Mouse (Mus musculus) brain, embryonic 18.5 days (tissue): ENCODE results near the gene Gm20388.

Experiments
- DNase-seq: peaks from one replicate; pipeline ENCODE4 v3.0.0-alpha.2; 2012; ENCODE audit warnings: low read depth, low spot score

The Gm20388 gene

DNA sequence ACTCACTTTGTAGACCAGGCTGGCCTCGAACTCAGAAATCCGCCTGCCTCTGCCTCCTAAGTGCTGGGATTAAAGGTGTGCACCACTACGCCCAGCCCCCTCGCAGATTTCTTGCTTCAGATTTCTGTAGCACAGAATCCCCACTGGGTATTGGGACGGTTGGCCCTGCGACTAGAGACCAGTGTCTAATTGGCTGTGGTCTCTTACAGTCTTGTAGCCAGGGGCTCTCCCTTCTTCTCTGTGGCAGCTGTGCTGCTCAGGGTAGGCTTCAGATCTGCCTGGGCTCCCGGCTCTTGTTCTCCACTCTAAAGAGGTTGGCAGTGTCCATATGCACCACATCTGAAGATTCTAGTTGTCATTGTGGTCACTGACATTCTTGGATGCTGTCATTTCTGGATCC, 4349.3 kb downstream of the Gm20388 start:
- DNase-seq, result no peak

DNA sequence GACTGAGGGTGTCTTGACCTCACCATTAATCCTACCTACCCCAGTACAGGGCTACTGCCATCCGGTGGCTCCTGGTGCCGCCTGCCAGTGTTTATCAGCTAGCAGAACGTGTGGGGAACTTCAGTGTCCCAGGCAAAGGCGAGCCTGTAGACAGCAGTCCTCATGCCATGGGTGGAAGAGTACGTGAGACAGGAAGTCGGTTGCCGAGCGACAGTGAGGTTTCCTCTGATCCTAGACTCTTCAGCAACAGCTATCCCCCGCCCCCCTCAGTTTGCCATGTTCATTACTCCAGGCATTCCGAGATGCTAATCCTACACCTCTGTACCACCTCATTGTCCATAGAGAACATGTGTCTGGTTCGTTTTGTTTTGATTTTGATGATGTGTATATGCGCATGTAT, 4349.7 kb downstream of the Gm20388 start:
- no peak for DNase-seq

DNA sequence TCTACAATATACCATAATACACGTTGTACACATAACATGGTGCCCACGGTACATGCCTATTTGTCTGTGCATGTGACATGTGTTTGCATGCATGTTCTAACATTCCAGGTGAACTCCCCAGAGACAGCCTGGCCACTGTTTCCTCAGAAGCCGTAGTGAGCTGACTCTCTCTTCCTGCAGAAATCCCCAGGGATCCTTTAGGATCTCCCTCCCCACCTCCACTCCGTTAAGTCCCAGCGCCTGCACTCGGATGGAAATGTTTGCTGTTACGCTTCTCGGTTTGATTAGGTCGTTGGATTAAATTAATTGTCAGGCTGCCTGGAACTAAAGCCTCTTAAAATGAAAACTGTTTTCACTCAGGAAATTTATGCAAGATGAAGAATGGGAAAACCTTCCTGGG, 4352.4 kb downstream of the Gm20388 start:
- DNase-seq, result no peak

DNA sequence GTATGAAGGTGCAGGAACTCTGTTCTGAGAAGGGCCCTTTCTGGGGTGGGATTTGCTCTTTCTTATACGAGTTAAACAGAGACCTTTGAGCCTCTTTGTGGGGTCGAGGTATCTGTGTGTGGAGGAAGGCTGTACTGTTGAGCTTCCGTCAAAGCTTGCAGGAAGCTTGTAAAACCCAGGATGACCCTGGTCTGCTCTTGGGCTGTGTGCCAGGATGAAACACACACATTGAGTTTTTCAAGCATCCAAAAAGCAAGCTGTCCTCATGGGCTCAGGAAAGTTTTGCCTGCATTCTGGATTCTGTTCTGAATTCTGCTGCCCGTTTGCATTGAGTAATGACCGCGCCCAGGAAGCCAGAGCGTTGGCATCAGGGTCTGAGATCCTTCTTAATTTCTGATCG, 4353.4 kb downstream of the Gm20388 start:
- no peak for DNase-seq

DNA sequence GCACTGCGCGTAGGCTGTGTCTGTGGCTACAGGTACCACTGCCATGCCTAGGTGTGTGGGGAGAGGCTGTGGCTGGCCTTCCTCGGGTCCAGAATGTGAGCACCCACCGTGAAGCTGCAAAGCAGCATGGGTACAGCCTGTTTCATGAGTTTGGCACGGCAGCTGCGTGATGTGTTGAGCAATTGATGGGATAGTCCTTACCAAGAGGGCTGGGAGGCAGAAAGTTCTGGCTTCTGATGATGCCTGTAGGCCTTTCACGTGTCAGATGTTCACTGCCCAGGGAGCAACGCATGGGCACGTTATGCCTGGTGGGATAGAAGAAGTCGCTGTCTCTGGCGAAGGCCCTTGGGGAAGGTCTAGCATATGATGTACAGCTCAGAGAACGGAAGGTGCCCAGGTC, 4354.0 kb downstream of the Gm20388 start:
- no peak for DNase-seq

DNA sequence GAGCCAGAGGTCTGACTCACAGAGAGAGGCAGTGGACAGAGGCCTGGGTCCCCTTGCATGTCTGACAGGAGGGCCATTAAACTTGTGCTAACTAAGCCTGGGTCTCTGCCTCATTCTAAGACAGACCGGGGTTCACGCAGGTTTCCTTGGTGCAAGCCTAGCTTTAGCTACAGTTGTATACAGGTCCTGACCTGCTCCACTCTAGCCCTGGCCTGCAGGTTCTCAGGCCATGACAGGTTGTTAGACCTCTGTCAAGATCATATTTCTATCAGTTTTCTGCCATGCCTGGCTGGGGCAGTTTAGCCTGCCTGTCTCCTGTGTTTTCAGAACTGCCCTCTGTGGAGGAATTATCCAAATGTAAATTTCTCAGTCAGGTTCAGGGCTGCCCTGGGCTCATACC, 4354.5 kb downstream of the Gm20388 start:
- DNase-seq, result no peak

DNA sequence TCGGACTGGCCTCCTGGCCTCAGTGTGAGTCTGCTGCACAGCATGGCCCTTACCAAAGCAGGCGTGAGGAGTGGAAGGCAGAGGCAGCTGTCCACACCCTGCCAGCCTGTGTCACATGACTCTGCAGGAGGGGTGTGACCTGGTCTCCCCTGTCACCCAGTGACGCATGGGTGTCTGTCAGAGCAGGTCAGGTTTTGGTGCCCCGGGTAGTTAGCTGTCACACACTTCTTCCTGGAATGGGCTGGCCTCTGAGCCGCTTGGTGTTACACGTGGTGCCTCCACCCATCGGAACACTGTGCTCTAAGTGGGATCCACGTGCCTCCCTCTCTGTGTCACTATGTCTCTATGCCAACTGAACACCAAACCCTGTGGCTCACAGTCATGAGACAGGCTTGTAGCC, 4355.2 kb downstream of the Gm20388 start:
- DNase-seq, result no peak

DNA sequence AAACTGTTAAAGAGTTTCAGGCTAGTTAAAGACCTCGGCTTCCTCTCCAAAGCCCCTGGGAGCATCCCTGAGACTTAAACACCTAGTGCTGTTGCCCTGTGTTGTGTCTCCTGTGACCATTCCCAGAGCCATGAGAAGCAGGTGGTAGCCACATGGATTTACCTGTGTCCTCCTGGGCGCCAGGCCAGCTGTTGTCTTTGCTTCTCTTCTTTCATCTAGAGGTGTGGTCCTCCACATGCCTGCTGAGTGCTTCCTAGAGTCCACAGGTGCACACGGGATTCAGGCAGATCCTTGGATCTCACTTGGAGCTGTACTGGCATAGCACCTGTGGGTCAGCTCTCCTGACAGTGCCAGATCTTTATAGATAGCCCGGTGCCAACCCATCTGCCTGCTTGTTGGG, 4356.6 kb downstream of the Gm20388 start:
- DNase-seq, result no peak

DNA sequence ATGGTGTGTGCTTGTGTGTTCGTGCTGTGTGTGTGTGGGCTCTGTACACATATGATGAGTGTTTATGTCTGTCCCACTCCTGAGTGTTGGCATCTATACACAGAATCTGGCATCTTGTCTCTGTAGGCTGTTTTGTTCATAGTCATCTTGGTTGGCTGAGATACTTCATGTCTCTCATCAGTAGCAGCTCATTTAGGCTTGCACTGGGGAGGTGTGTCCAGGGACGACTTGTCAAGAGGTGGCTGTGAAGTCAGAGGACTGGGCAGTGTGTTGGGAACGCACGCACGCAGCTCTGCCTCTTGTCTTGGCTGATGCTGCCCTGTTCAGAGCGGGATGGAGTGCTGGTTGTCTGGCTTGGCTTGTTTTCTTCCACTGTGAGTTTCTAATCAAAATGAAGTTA, 4359.9 kb downstream of the Gm20388 start:
- DNase-seq, result no peak

DNA sequence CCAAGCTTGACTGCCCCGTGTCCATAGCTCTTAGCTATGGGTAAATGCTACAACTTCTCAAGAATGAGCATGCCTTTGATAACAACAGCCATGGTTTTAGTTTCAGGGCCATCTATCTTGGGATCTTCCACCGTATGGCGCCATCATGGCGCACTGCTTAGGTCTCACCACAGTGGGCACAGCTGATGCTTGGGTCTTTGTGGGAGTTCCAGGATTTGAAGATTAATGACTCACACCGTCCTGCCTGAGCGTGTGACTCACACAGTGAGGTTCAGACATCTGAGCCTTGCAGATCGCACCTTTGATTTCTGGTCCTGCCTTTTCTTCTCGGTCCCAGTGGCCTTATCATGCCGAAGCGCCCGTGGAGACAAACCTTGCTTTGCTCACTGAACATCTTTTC, 4360.3 kb downstream of the Gm20388 start:
- DNase-seq, result no peak

DNA sequence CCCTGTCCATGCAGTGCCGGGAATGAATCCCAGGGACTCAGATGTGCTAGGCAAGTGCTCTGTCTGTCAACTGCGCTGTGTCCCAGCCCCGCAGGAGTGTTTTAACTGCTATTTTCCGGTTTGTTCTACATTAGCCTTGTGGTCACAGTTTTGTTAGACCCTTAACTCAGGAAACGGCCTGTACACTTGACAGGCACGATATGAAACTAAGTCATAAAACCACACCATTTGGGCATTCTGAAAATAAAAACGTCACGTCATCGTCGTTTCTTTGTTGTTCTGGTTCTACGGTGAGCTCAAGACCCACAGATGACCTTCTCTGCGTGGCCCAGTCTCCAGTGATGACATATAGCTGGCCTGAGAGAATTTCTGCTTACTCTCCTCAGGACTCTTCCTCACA, 4360.9 kb downstream of the Gm20388 start:
- no peak for DNase-seq

DNA sequence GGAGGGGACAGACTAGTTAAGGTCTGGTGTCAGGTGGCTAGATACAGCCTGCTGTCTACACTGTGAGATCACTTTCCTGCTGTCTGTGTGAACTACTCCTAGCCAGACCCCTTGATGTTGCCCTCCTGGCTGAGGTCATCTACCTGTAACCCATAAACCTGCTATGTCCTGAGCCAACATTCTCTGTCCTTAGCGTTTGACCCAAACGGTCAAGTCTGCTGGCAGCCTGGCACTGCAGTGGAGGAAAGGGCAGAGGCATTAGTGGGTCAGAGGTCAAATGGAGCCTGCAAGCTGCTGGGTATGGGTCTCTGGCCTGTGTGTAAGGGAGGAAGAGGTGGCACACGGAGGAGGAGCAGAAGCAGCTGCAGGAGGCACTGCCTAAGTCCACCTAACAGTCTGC, 4362.2 kb downstream of the Gm20388 start:
- no peak for DNase-seq

DNA sequence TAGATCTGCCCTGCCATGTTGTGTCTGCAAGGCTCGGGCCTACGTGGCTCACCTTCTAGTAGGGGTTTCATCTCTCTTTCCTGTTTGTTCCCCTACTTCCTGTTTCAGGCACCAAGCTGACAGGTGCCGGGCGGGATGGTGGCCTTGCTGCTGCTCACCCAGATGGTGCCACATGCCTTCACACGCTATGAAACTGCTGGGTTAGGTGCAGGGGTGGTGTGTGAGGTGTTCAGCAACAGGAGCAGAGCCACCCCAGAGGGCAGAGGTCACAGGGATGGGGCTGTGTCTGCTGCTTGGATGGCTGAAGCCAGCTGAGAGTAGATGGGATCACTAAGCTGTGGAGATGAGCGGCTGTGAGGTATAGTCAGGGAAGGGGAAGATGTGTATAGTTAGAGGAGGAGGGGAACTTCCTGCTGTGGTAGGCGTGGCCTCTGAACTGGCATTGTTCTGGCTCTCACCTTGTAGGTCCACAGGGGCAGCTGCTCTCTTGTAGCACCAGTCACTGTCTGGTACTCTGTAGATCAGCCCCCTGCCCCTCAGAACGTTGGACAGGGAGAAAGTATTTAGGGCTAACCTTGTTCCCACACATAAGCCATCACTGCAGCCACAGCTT, 4363.1 kb downstream of the Gm20388 start:
- DNase-seq, result no peak

DNA sequence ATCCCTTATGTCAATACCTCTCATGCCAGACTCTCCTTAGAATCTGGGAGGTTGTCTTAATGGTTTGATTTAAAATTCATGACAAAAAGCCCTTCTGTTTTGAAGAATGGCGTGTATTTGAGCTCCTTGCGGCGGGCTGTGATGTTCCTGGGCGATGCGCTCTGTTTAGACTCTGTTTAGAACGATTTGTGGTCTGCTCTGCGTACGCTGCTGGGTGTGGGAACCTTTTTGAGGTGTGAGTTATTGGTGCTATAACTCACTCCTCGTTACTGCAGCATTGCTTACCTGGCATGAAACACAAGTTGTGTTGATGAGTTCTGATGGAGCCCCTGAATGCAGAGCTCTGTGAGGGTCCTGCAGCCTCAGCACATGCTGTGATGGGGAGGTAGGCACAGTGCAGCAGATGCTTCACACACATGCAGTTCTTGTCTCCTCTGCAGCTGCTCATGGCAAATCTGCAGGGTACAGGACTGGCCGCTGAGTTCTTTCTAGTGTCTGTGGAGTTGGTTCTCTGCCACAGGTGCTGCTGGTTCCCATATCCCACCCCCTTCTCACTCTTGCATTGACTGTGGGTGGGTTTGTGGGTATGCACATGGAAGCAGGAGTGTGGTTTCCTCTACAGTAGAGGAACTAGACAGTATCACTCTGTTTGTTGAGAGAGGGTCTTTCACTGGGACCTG, 4363.9 kb downstream of the Gm20388 start:
- no peak for DNase-seq

DNA sequence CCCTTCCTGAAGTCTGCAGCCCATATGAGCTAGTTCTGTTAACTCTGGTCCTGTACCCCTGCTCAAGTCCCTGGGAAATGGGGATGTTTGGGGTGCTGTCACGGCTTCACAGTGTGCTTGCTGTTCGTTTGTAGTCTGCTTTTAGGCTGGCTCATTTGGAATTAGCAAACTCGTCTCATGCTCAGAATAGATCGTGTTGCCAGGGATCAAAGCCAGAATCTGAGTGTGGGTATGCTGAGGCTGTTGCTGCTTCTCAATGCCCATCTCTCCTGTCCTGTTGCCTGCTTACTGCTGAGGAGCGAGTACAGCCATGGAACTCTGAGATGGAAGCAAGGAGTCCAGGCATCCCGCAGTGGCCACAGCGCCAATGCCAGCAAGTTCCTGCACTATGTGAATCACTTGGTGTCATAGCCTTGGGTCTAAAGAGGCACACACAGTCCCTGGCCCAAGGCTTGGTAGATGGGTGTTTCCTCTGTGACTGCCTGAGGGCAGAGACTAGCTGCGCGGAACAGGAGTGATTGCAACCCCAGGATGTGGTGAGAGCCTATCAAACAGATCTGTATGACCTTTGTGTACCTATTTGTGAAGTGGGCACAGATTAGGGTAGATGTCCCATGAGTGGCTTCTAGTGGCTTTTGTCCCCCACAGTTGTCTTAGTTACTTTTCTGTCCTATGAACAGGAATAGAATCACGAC, 4364.9 kb downstream of the Gm20388 start:
- no peak for DNase-seq

DNA sequence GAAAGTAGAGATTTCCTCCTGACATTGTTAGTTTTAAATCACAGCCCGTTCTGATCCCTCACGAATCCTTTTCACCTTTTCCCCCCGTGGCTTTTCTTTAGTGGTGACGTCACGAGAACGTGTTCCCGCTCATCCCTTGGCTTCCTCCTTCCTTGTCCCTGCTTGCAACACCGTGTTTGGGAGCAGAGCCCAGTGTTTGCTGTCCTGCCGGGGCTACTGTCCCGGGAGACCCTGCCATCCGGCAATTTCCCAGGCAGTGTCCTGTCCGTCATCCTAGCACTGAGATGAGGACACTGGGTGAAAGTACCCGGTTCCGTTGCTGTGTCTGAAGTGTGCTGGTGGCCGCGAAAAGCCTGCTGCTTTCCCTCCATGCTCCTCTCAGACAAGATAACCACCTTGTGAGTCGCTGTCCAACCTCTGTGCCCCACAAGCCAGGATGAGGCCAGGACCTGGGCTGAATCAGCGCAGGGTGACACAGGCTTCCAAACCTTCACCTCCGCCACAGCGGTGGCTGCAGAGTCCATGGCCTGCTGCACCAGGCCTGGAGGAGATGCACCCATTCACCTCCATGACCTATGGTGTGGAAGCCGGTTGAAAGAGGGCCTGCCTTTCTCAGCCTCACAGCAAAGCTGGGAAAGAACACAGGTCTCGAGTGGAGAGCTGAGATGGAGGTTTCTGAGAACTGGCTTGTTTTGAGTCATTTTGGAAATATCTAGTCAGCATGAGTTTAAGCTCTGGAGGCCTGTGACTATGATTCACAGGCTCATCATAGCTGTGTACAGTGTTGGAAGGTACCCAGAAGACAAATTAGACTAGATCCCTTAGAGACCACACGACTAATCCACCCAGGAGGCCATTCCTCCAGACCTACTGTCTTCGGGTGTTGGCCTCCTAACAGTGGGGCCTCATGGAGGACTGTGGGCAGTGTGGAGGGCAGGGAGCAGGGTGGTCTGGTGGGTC, 4367.6 kb downstream of the Gm20388 start:
- no peak for DNase-seq

DNA sequence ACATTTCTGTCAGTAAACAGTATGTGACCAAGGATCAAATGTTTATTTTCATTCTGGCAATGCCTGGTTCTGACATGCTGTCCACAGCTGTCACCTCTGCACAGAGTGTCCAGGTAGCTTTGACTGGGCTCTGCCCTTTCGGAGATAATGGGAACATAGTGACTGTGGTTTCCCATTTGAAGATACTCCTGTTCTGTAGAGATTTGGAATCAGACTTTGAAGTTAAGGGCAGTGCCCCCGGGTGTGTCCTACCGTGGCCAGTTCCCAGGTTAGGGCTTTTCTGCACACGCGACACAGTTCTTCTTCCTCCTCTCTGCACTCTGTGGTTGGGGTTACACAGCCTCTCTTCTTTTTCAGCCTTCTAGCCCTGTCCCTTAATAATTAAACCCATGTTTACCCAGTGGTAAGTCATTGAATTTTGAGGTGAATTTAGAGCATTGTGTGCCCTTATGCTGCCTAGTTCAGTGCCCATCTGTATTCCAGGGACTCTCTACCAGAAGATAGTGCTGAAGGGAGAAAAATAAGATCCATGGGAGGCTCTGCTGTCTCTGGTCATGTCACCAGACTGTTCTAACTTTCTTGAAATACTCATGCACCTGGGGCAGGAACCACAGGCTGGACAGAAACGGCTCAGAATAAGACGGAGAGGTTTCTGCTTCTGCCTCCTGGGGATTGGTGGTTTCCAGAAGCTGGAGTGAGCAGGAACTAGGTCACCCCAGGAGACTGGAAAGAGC, 4368.5 kb downstream of the Gm20388 start:
- DNase-seq, result no peak

DNA sequence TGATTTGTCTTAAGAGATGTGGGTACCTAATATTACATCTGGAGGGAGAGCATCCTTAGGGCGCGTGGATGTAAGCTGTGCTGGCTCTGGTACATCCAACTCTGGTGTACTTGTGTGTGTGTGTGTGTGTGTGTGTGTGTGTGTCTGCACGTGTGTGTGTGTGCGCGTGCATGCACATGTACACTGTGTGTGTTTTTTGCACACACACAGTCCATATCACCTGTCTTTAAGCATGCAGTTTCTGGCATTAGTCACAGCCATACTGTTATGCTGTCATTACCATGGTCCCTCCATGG, 4369.0 kb downstream of the Gm20388 start:
- no peak for DNase-seq

DNA sequence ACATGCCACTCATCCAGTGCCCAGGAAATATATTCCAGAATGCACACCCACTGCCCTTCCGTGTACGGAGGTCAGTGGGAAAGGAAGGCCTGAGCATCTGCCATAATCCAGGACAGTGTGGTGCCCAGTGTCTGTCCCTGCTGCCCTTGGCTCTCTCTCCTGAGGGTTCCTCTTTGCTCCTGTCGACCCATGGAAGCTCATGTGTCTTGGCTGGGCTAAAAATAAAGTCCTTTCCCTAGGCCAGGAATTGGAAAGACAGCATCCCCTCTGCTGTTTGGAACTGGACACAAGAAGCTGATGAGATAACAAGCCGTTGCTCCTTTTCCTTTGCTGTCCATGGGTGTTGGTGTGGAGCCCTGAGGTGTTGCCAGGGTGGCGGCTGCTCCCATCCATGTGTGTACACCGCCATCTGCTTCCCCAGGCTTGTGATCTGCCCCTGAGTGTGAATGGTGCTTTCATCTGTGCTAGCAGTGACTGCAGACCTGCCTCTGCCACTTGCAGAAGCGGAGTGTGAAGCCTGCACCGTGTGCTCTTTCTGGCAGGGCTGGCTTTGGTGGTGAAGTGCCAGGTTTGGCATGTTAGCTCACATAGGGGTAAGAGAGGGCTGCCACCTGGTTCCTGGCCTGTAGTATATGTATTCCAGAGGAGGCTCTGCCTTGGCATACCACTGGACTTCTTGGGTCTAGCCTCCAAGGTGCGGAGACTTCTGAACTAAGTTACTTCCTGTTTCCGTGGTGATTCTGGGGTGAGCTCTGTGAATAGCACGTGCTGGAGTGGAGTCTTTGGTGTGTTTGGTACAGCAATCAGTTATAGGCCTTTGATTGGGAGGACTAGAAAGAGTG, 4371.3 kb downstream of the Gm20388 start:
- DNase-seq, result no peak

DNA sequence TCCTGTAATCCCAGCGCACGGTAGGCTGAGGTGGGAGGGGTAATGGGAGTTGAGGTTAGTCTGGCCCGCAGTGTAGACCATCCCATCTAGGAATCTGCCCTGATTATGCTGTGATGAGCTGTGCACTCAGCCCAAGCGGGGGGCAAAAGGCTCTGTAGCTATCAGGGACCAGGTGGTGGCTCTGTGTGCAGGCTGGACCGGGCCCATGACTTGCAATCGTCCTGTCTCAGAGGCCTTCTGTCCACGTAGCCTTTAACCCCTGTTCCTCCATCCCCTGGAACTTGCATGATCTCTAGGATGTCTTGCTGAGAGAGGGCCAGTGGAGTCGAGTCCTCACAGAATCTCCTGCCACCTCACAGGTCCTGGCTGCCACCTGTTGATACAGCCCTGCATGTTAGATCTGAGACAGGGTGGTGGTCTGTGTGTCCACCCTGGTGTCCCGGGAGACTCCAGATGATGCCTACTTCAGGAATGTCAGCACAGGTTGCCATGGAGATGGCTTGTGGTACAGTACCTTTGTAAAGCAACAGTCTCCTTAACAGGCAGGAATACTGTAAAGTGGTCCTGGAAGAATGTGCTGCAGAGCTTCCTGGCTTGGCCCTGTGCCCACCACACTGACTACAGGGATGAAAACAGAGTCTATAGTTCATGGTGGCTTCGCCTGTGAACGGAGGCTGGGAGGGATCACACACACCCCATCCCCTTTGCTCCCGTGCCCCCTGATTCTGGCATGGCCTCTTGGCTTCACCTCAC, 4372.4 kb downstream of the Gm20388 start:
- no peak for DNase-seq
